Mouse (Mus musculus): Measurements from ENCODE around the gene Auts2. TPM values are rescaled to one million over a fixed set of nuclear protein-coding genes. Genes with fewer than 3 reads are reported as not detected.

Gene Auts2
- polyA plus RNA-seq, 1 experiment: 8.7 TPM

DNA sequence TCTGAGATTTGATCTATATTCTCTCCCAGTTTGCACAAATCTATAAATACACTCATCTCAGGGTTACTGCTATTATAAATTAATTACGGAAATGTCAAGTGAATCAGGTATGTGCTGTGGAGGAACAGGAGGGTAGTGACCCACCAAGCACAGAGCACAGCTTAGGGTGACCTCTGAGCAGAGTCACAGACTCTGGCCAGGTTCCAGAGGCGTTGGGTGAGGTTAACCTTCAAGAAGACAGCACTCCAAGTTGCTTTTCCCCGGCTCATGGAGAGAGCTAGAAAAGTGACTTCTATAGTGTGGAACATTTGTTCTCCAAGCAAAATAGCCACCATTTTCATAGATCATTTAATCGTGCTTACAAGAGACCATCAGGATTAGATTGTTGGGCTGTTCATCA lies 813.7 kb downstream of the Auts2 start:
- no peak for DNase-seq (ENCODE audit: low read depth)

DNA sequence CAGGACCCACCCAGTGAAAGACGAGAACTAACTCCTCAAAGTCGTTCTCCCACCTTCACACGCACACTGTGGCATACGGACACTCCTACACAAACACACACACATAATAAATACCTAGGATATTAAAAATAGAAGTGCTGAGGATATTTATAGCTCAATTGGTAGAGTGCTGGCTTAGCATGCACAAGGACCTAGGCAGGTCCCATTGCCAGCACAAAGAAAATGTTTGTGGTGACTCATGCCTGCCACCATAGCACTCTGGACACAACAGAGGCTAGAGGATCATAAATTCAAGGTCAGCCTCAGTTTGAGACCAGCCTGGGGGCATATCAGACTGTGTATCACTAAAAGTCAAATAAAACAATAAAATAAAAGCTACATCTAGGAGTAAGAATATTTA lies 815.2 kb downstream of the Auts2 start:
- DNase-seq (ENCODE audit: low read depth): no peak

DNA sequence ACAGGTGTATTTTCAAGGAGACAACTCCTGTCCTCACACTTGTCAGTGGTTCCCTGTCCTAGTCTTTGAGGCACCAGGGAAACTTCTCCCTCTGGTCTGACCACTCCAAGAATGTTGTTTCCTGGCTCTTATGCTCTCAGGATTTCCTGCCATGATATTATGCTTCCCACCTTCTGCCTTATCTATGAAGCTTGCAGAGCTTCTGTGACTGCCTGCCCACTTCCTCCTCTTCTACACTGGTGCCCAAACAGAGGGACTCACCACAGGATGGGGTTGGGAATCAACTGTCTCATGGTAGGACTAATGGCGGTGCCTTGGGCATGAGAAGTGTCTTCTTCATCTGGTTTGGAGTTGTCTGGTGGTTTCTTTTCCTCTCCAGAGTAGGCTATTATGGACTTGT lies 818.6 kb downstream of the Auts2 start:
- no peak for DNase-seq (ENCODE audit: low read depth)

DNA sequence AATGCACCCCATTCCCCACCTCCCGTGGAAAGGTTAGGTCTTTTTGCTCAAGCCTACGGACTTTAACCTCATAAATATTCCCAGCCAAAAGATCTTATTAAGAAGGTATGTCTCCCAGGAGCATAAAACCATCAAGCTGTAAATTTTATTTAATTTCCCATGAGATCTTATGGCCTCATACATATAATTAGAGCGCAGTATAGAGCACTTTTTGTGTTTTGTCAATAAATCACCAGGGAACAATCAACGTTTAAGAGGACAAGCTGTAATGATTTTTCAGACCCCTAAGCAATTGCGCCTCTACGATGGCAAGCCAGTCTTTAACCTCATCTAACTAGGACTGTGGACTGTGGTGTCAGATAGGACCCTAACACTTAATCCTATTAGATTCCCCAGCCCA lies 820.4 kb downstream of the Auts2 start:
- no peak for DNase-seq (ENCODE audit: low read depth)

DNA sequence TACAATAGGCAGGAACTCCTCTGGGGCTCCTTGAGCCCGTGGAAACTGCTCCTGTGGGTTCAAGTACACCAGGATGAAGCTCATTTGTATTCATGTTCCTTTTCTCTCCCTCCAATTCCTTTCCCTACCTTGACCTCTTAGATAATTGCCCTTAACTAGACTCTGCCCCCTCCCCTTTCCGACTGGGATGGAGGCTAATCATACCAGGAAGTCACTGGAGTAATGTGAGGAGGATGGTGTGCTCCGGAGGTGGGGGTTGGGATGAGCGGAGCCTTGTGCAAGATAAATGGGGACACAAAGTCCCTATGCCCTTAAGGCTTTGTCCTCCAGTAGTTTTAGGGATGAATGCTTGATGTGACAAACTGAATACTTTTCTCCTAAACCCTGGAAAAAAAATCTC lies 820.8 kb downstream of the Auts2 start:
- no peak for DNase-seq (ENCODE audit: low read depth)

DNA sequence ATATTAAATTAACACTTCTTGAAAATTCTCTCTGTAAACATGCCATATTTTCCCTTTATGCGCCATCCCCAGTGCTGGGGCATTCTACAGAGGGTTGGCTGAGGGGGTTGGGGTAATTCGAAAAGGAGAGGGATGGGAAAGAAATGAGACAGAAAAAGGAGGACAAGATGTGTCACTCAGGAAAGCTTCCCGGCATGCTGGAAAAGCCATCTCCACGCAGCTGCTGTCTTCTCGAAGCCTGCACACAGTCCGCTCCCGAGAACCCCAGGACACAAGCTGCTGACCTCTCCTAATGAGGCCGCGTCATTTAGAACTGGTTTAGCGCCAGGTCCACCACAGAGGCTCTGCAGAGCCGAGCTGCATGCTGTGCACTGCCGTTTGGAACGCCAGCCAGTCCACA lies 825.1 kb downstream of the Auts2 start:
- DNase-seq (ENCODE audit: low read depth): no peak

DNA sequence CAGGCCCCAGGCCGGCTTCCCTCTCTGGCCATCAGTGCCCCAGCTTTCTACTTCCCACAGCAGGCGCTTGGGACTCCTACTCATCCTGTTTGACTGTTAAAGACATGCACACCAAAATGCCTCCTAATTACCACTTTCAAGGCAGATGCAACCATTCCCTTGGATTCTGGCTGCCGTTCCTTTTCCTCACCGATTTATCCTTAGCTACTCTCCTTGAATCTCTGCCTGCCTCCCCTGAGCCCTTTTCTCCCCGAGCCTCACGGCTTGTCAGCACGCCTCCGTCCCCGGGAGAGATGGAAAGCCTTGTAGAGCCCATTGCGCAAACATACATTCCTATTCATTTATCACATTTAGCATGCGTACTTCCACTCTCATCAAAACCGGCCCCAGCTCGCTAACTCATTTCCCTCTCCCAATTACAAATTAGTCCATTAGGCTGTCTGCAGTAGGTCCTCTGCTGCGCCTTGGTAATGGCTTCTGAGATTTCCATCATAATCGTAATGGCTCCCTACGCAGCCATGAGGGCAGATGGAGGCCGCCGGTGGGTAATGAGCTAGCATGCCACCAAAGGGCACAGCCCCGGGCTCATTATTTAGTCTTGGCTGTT lies 825.7 kb downstream of the Auts2 start:
- DNase-seq (ENCODE audit: low read depth): no peak

DNA sequence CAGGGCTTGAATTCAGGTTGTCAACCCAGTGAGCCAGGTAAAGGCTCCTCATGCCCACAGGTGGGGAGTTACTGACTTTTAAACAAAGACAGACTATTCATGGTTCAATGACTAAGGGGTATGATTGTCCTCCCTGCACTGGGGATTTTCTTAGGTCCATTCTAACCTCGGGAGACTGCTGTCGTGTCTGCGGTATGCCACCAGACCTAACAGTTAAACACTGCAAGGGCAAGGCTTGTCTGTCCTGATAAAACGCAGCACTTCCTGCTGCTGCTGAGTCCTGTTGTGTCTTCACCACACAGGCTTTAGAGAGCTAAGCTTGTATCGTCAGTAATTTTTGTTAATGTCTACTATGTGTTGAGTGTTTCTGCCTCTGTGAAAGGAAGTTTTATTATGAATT lies 828.2 kb downstream of the Auts2 start:
- DNase-seq (ENCODE audit: low read depth): no peak

DNA sequence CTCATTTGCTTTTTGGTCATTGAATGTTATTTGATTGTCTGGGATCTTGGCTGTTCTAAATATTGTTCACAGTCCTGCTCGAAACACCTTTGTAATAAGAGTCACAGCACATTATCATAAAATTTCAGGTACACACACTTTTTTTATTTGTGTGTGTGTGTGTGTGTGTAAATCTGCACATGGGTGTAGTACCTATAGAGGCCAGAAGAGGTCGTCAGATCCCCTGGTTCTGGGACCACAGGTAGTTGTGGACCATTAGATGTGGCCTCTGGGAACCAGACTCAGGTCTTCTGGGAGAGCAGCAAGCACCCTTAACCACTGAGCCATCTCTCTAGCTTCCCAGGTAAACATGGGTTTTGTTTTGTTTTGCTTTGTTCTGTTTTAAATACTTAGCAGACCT lies 830.7 kb downstream of the Auts2 start:
- no peak for DNase-seq (ENCODE audit: low read depth)

DNA sequence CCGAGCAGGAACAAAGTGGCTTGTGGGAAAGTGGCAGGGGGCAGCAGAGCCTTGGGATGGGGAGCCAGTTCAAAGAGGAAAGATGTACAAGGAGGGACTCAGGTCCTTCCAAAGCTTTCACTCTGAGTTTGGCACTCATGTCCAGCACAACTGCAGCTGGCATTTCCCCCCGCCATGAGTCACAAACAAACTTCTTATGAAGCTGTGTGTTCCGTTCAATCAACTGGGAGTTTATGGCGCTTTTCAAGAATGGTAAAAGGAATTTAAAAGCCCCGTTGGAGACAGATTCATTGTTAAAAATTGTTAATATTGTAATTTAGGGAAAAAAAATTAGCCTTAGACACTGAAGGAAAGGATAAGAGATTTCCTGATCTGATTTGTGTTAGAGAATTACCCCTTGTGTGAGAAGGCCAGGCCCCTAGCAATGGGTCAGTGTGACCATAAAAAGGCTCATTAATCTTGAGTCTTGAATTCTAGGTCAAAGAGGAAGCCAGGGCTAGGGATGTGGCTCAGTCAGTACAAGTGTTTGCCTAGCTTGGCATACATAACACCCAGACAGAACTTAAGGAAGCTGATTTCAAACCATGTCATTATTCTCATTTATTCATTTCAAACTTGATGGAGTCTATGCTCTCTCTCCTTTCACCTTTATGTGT lies 831.5 kb downstream of the Auts2 start:
- no peak for DNase-seq (ENCODE audit: low read depth)

DNA sequence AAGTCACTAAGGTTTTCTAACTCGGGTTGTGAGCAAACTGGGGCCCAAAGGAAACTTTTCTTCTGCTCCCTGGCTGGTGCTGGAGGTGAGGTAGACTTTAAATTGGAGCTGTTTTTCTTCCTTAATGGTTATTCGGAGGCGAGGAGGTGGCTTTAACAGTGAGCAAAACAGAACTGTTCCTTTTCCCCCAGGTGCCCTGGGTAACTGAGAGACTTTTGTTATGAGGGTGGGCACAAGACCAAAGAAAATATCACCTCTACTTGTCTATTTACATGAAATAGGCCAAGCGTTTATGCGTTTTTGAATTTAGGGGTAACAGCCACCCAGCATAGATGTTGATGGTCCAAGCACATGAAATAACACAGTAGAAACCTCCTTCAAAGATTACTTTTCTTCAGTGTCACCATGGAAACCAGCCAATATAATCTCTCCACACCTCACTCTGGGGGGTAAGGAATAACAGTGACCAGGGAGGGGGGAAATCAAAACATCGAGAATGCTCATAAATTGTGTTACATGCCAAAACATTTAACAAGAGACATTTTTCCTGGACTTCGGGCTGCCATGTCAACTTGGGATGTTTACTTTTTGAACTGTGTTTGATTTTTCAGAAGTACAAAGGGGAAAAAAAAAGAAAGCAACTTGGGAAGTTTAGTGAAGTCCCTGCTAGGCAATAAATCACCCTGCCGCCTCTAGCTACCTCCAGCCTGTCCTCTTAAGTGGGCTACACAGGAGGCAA lies 832.2 kb downstream of the Auts2 start:
- no peak for DNase-seq (ENCODE audit: low read depth)

DNA sequence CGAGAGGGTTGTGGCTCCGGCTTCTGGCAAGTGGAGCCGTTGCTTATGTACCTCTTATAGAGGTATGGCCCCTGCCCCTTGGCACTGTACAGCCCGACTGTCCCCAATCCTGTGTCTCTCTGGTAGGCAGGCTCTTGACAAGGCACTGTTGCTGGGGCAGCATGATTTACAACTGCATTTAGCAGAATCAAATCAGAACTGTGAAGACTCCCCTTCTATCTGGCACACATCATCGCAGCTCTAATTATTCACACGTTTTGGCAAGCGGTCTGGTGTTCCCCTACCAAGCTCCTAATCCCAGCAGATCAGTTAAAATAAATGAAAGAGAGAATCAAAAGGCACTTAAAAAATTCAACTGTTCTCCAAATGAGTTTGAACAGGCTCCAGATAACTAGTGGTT lies 835.7 kb downstream of the Auts2 start:
- no peak for DNase-seq (ENCODE audit: low read depth)

DNA sequence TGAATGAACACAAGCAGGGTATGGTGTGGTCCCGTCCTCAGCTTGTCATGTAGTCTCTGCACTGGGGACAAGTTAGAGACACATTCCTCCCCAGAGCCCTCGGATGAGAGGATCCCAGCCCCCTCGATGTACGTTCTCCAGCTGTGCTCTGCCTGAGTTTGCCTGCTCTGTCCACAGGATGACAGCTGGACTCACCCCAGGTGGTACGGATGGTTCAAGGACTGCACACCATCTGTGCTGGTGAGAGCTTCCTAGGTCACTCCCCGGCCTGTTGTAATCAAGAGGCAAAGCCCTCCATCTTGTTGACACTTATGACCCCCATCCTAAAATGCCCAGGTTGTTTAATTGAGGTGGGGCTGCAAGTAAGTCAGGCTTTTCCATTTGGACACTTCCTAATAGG lies 839.4 kb downstream of the Auts2 start:
- DNase-seq (ENCODE audit: low read depth): no peak

DNA sequence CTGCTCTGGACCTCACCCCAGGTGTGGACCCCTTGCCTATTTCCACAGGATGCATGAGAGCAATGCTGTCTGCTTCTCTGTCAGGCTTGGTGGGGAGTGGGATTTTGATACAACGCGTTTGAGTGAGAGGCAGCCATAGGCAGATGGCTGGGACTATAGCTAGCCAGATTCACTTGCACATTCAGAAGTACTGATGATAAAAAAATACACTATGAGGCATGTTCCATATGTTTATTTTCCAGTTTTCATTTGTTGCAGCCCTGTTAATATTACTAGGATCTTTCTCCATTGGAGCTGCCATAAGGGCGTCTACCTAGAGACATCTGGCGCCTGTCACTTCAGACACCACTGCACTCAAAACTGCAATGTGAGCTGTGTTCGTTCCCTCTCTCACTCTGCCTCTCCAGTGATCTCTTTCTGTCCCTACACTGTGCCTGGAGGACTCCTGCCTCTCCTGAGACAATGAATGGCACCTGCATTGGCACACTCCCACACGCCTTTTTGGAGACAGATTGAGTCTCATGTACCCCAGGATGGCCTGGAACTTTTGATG lies 840.2 kb downstream of the Auts2 start:
- DNase-seq (ENCODE audit: low read depth): no peak

DNA sequence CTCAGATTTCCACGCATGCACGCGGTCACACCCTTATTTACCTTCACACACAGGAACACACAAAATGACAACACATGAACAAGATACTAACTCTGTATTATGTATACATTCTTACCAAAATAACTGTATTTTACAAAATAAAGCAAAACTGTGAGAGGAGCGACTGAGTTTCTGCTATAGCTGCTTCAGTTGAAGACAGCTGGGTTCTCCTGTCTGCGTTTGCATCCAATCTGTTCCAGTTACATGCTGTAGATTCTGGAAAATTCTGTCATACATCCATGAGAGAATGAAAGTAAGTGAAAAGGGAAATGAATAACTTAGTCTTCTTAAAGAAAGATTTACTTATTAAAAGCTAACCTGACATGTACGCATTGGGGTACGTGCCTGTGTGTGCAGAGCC lies 844.2 kb downstream of the Auts2 start:
- no peak for DNase-seq (ENCODE audit: low read depth)

DNA sequence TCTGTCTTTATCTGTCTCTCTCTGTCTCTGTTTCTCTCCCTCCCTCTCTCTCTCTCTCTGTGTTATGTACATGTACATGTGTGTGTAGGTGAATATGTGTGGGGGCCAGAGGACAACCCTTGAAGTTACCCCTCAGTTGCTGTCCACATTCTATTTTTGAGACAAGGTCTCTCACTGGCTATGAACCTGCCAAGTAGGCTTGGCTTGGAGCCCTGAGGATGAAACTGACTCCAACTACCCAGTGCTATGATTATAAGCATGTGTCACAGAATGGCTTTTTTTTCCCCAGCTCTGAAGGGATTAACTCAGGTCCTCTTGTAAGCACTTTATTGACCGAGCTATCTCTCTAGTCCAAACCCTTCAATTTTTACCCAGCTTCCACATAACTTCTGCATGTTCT lies 852.4 kb downstream of the Auts2 start:
- DNase-seq (ENCODE audit: low read depth): no peak

DNA sequence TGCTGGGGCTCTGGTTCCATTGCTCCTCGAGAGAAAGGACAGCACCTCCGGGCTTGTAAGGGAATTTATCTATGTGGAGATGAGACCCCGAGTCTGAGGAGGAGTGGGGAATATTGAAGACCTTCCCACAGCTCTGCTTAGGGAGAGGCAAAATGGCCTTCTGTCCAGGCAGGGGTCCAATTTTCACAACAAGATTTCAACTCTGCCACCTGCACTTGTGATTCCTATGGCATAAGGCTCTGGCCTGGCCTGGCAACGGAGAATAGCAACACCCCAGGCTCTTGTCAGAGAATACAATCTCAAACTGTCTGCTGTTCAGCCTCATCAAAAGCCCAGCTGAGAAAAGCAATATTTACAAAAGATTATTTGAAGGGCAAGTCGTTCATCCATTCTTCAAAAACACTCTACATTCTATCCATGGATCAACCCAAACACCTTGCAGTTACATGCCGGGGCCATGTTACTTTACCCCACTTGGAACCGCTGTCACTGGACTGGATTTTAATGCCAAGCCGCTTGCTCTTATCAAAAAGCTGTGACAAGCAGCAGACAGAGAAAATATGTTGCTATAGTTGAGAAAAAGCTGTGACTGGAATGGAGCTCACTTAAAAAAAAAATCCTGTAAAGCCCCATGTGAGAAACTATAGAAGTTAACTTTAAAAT lies 856.1 kb downstream of the Auts2 start:
- DNase-seq (ENCODE audit: low read depth): no peak

DNA sequence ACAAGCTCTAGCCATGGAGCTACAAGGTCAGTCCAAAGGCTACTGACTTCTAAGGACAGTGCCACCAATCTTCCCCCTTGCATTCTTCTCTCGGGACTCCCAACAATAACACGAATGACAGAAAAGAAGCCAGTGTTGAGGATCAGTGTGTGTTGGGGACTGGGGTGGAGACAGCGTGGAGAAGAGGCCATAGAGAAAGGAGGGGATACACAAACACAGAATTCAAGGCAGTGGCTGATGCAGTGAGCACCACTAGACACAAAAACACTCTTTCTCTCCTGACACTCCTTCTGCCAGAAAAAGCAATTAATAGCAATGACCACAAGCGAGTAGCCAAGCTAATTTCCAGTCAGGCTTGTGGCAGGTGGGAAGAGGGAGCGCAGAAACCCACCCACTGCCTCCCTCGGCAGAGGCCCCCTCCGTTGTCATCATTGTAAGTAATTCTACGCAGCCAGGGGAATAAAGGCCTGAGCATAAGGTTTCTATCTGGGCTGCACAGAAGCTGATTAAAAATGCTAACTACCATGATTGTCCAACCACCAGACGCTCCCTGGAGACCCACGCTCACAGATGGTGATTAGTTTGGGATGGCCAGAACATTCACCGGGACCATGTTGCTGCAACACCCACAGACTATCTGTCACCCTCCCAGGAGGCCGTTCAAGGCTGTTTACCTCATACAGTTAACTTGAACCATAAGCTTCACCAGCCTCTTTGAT lies 862.9 kb downstream of the Auts2 start:
- no peak for DNase-seq (ENCODE audit: low read depth)

DNA sequence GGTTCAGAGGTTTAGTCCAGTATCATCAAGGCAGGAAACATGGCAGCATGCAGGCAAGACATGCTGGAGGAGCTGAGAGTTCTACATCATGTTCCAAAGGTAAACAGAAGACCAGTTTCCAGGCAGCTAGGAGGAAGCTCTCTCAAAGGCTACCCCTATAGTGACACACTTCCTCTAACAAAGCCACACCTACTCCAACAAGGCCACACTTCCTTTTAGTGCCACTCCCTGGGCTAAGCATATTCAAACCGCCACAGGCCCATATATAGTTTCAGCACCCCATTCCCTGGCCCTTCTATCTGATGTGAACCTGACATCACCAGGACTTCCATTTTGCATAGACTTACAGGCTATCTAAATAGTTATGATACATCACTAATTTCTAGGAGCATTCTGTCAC lies 863.6 kb downstream of the Auts2 start:
- DNase-seq (ENCODE audit: low read depth): no peak

DNA sequence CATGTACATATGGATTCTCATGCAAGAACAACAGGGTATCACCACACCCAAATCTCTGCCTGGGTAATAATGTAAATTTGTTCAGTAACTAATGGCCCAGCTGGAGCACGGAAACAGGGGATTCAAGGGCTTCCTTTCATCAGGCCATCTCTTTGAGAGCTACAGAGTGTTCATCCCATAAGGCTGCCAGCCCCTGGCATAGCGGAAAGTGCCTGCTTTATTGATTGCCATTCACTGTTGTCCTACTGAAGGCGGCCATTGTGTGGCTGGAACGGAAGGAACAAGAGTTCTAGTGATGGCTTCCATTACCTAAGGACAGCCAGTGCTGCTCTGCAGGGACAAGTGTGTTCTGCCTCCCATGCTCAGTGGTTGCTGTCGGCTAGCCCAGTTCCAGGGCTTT lies 865.6 kb downstream of the Auts2 start:
- no peak for DNase-seq (ENCODE audit: low read depth)

DNA sequence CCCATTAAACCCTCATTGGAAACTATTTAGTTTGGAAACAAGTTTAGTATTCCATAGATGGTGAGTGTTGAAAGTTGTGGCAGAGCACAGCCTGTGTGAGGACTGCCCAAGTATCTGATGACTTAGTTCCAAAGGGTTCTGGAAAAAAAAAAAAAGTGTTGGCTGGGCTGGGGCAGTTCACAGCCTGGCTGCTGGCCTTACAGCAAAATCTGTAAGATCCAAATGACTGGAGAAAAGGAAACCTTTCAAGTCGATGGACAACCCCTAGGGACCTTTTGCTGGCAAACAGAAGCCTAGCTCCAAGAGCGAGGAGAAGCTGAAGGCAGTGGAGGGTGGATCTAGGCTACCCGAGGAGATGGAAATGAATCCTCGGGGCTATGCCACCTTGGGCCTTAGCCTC lies 869.4 kb downstream of the Auts2 start:
- no peak for DNase-seq (ENCODE audit: low read depth)

DNA sequence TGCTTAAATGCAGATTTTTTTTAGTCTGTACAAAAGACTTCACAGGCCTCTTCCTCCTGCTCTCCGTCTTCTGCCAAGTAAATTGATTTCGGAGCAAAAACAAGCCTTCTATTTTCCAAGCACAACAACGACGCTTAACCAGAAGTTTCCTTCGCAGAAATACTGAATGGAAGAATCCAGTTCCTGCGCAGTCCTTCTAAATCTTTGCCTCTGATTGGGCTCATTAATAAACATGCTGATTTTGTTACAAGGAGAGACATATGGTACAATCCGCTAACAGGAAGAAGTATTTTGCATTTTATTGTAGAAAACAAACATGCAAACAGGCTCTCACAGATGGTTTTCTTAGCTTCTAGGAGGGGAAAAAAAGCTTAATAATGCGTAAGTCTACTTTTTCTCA lies 878.1 kb downstream of the Auts2 start:
- DNase-seq (ENCODE audit: low read depth): no peak
